Mouse (Mus musculus): ENCODE results near the gene Mettl21a.

DNA sequence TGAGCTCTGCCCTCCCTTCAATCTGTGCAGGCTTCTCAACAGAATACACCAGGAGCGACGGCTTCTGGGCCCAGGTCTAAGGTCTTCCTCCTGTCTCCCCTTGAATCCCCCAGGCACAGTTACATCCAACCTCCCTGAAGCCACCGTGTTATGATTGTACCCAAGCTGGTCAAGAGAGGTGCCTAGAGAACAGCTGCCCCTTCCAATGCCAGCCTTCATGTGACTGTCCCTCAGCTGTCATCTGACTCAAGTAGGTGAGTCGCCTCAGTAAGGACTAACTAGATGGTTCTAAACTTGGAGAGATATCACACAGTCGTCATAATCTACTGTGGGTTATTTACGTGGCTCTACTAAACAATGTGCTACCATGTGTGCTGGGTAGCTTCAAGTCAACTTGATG, 36.7 kb upstream of the Mettl21a start:
- no peak for TF ChIP-seq POLR2A (IDR thresholded peaks at IDR 0.05; ENCODE audit: low read depth, low read length)
- TF ChIP-seq CTCF (IDR thresholded peaks at IDR 0.05; ENCODE audit: borderline replicate concordance, insufficient read depth, low read length), result no peak

Data from embryonic fibroblast, embryonic 13.5 days (primary cell).